Mouse (Mus musculus): ENCODE measurements around the gene Hnrnpul1.
"Not testable (repeated sequence)": the region's sequence is repeated elsewhere in the genome, so short reads cannot be mapped to it uniquely, and the experiment has no call there.

The Hnrnpul1 gene

GRCm38 (mm10) chr7:25754738-25755467, at the start of gene Hnrnpul1:
Hnrnpul1 (minus strand) TSS chr7:25754757.
- peak; percentile 99 to 100 for DNase-seq (ENCODE audit: inconsistent age in 2 of 2, low spot score in 1 of 2)

GRCm38 (mm10) chr7:25803460-25803859, 48.9 kb upstream of the Hnrnpul1 start:
- DNase-seq (ENCODE audit: inconsistent age in 2 of 2, low spot score in 1 of 2): no peak

GRCm38 (mm10) chr7:25802241-25803125, 47.9 kb upstream of the Hnrnpul1 start:
- peak; percentile 50 to 64 for DNase-seq (ENCODE audit: inconsistent age in 2 of 2, low spot score in 1 of 2)

- DNase-seq (ENCODE audit: inconsistent age in 2 of 2, low spot score in 1 of 2): no peak
Measured at GRCm38 (mm10) chr7:25801031-25801430, 46.5 kb upstream of the Hnrnpul1 start.

GRCm38 (mm10) chr7:25799369-25799768, 44.8 kb upstream of the Hnrnpul1 start:
- DNase-seq (ENCODE audit: inconsistent age in 2 of 2, low spot score in 1 of 2): no peak

- DNase-seq (ENCODE audit: inconsistent age in 2 of 2, low spot score in 1 of 2): no peak
Measured at GRCm38 (mm10) chr7:25798540-25798939, 44.0 kb upstream of the Hnrnpul1 start.

- DNase-seq (ENCODE audit: inconsistent age in 2 of 2, low spot score in 1 of 2): no peak
Measured at GRCm38 (mm10) chr7:25794775-25795174, 40.2 kb upstream of the Hnrnpul1 start.

GRCm38 (mm10) chr7:25793679-25794078, 39.1 kb upstream of the Hnrnpul1 start:
- DNase-seq (ENCODE audit: inconsistent age in 2 of 2, low spot score in 1 of 2): peak; percentile 38 to 74

- DNase-seq (ENCODE audit: inconsistent age in 2 of 2, low spot score in 1 of 2): not testable (repeated sequence)
Measured at GRCm38 (mm10) chr7:25792966-25793365, 38.4 kb upstream of the Hnrnpul1 start.

GRCm38 (mm10) chr7:25790615-25791014, 36.1 kb upstream of the Hnrnpul1 start:
- peak in 1 of 2 experiments; percentile 48 for DNase-seq (ENCODE audit: inconsistent age in 2 of 2, low spot score in 1 of 2)

- DNase-seq (ENCODE audit: inconsistent age in 2 of 2, low spot score in 1 of 2): no peak
Measured at GRCm38 (mm10) chr7:25789129-25789440, 34.5 kb upstream of the Hnrnpul1 start.

- DNase-seq (ENCODE audit: inconsistent age in 2 of 2, low spot score in 1 of 2): peak; percentile 57 to 69
Measured at GRCm38 (mm10) chr7:25788220-25789128, 33.9 kb upstream of the Hnrnpul1 start, which contains the start of gene Axl. Axl (minus strand) TSS chr7:25788705.

- peak in 1 of 2 experiments; percentile 46 for DNase-seq (ENCODE audit: inconsistent age in 2 of 2, low spot score in 1 of 2)
Measured at GRCm38 (mm10) chr7:25787456-25788219, 33.1 kb upstream of the Hnrnpul1 start.

GRCm38 (mm10) chr7:25786974-25787373, 32.4 kb upstream of the Hnrnpul1 start:
- no peak for DNase-seq (ENCODE audit: inconsistent age in 2 of 2, low spot score in 1 of 2)

- DNase-seq (ENCODE audit: inconsistent age in 2 of 2, low spot score in 1 of 2): no peak
Measured at GRCm38 (mm10) chr7:25785752-25786151, 31.2 kb upstream of the Hnrnpul1 start.

- no peak for DNase-seq (ENCODE audit: inconsistent age in 2 of 2, low spot score in 1 of 2)
Measured at GRCm38 (mm10) chr7:25784808-25785207, 30.3 kb upstream of the Hnrnpul1 start.

GRCm38 (mm10) chr7:25783746-25784145, 29.2 kb upstream of the Hnrnpul1 start:
- no peak for DNase-seq (ENCODE audit: inconsistent age in 2 of 2, low spot score in 1 of 2)

- no peak for DNase-seq (ENCODE audit: inconsistent age in 2 of 2, low spot score in 1 of 2)
Measured at GRCm38 (mm10) chr7:25782744-25783143, 28.2 kb upstream of the Hnrnpul1 start.

- no peak for DNase-seq (ENCODE audit: inconsistent age in 2 of 2, low spot score in 1 of 2)
Measured at GRCm38 (mm10) chr7:25781937-25782610, 27.5 kb upstream of the Hnrnpul1 start.

Measured in adrenal gland, adult (tissue).